Mouse (Mus musculus): ENCODE data around the gene Ldb3.
A peak's percentile ranks its signal among the peaks of the same experiment; 100 is the strongest.

The Ldb3 gene

GRCm38 (mm10) chr14:34590017-34590570, 1.6 kb upstream of the Ldb3 start:
- DNase-seq, result no peak

GRCm38 (mm10) chr14:34589185-34589713, 767 bp upstream of the Ldb3 start:
- DNase-seq, result no peak

- no peak for DNase-seq
Observed at GRCm38 (mm10) chr14:34588005-34588404, 477 bp downstream of the Ldb3 start.

- DNase-seq, result no peak
Observed at GRCm38 (mm10) chr14:34586871-34587270, 1.6 kb downstream of the Ldb3 start.

- DNase-seq, result no peak
Observed at GRCm38 (mm10) chr14:34585358-34586105, 3.0 kb downstream of the Ldb3 start.

- DNase-seq, result peak in 1 of 2 experiments; percentile 36
Observed at GRCm38 (mm10) chr14:34582740-34583427, 5.6 kb downstream of the Ldb3 start.

- no peak for DNase-seq
Observed at GRCm38 (mm10) chr14:34576858-34577257, 11.6 kb downstream of the Ldb3 start.

GRCm38 (mm10) chr14:34574068-34574467, 14.4 kb downstream of the Ldb3 start:
- DNase-seq, result peak; percentile 47 to 55

- no peak for DNase-seq
Observed at GRCm38 (mm10) chr14:34573348-34573913, 15.1 kb downstream of the Ldb3 start.

- DNase-seq, result no peak
Observed at GRCm38 (mm10) chr14:34571610-34572387, 16.7 kb downstream of the Ldb3 start.

GRCm38 (mm10) chr14:34570903-34571302, 17.6 kb downstream of the Ldb3 start:
- no peak for DNase-seq

GRCm38 (mm10) chr14:34570294-34570693, 18.2 kb downstream of the Ldb3 start:
- DNase-seq, result peak; percentile 66 to 80

GRCm38 (mm10) chr14:34569534-34570194, 18.8 kb downstream of the Ldb3 start:
- DNase-seq, result no peak

GRCm38 (mm10) chr14:34568626-34569025, 19.9 kb downstream of the Ldb3 start:
- no peak for DNase-seq

GRCm38 (mm10) chr14:34567697-34568096, 20.8 kb downstream of the Ldb3 start:
- DNase-seq, result no peak

- DNase-seq, result no peak
Observed at GRCm38 (mm10) chr14:34566530-34566929, 22.0 kb downstream of the Ldb3 start.

- DNase-seq, result peak; percentile 68 to 82
Observed at GRCm38 (mm10) chr14:34565711-34566110, 22.8 kb downstream of the Ldb3 start.

- DNase-seq, result peak; percentile 26 to 69
Observed at GRCm38 (mm10) chr14:34564646-34565045, 23.8 kb downstream of the Ldb3 start.

GRCm38 (mm10) chr14:34562393-34562792, 26.1 kb downstream of the Ldb3 start:
- no peak for DNase-seq

GRCm38 (mm10) chr14:34561647-34562046, 26.8 kb downstream of the Ldb3 start:
- DNase-seq, result no peak

- no peak for DNase-seq
Observed at GRCm38 (mm10) chr14:34558947-34559346, 29.5 kb downstream of the Ldb3 start.

- DNase-seq, result no peak
Observed at GRCm38 (mm10) chr14:34555211-34555610, 33.3 kb downstream of the Ldb3 start.
